In genomic region chr1:118967976-118968375, GRCm38 (mm10) we compare ENCODE assay signal across 17 mouse cellular contexts.
"Had no signal": no experiment of that assay in that cellular context is flagged by ENCODE, and none has a peak within 500 bp of the region (broad histone marks: within the 10 kb centered on the region; RNA-seq: fewer than 3 reads in every experiment).

No protein-coding gene starts in this region.

- H3K27ac ChIP-seq: intestine, embryonic 15.5 days; kidney, postnatal 0 days; limb, embryonic 12.5 days; limb, embryonic 15.5 days; liver, embryonic 13.5 days; stomach, embryonic 15.5 days had no signal

- DNase-seq: left cerebral cortex, postnatal 4 days; liver, embryonic 13.5 days; lung, adult 2 months; lung, postnatal 14 days; lung, postnatal 4 days; midbrain, embryonic 14.5 days; right cerebral cortex, adult 18-20 months; right cerebral cortex, postnatal 14 days; right cerebral cortex, postnatal 4 days; thymus, postnatal 25 days had no signal

- H3K4me2 ChIP-seq: intestine, embryonic 15.5 days; limb, embryonic 12.5 days; limb, embryonic 15.5 days; liver, embryonic 13.5 days; midbrain, embryonic 11.5 days; stomach, embryonic 15.5 days had no signal

- H3K27me3 ChIP-seq: intestine, embryonic 15.5 days; limb, embryonic 12.5 days; limb, embryonic 15.5 days; liver, embryonic 13.5 days; stomach, embryonic 15.5 days had no signal

- H3K4me3 ChIP-seq: intestine, embryonic 15.5 days; limb, embryonic 12.5 days; limb, embryonic 15.5 days; liver, embryonic 13.5 days; stomach, embryonic 15.5 days had no signal

- H3K4me1 ChIP-seq: intestine, embryonic 15.5 days; liver, embryonic 13.5 days; stomach, embryonic 15.5 days had no signal

- H3K36me3 ChIP-seq: liver, embryonic 13.5 days had no signal

- H3K9ac ChIP-seq: intestine, embryonic 15.5 days; limb, embryonic 12.5 days; limb, embryonic 15.5 days; liver, embryonic 13.5 days; stomach, embryonic 15.5 days had no signal

- H3K9me3 ChIP-seq: intestine, embryonic 15.5 days; liver, embryonic 13.5 days; stomach, embryonic 15.5 days had no signal

- ATAC-seq: hindbrain, embryonic 16.5 days; intestine, embryonic 15.5 days had no signal
